Mouse (Mus musculus) activated CD4-positive, CD25-positive, alpha-beta regulatory T cell, adult 4 months (primary cell): Measurements from ENCODE around the gene Slc2a6. TPM values are rescaled to one million over a fixed set of nuclear protein-coding genes. Genes with fewer than 3 reads are reported as not detected.

Experiments
- polyA plus RNA-seq, 2 experiments: library from polyadenylated mRNA; unstranded; fragments of 100-300 nt; shearing (Covaris generic); gene quantifications; one replicate each; pipeline ENCODE4 v1.2.1; 2017

The Slc2a6 gene
- polyA plus RNA-seq, 2 experiments from 2014 or later: 2.1 to 3.2 TPM

Other genes with a start within 250 kb of the Slc2a6 start
- not detected for gene Abo, start 163.0 kb downstream of the Slc2a6 start, polyA plus RNA-seq
- 10 to 100 TPM; 17.5 to 25.5 TPM for gene Surf6, start 125.1 kb downstream of the Slc2a6 start, polyA plus RNA-seq
- 10 to 100 TPM; 10.3 to 11.3 TPM for gene Med22, start 117.3 kb downstream of the Slc2a6 start, polyA plus RNA-seq
- 1,000 to 10,000 TPM in 1 of 2 experiments, 100 to 1,000 TPM in 1; 720 to 1,212 TPM for gene Rpl7a, start 117.2 kb downstream of the Slc2a6 start, polyA plus RNA-seq
- gene Surf2, start 111.6 kb downstream of the Slc2a6 start, polyA plus RNA-seq: 10 to 100 TPM; 41.8 to 46.6 TPM
- gene Surf1, start 111.5 kb downstream of the Slc2a6 start, polyA plus RNA-seq: 100 to 1,000 TPM; 115 to 121 TPM
- gene Surf4, start 94.1 kb downstream of the Slc2a6 start, polyA plus RNA-seq: 10 to 100 TPM; 75.1 to 87.6 TPM
- gene Stkld1, start 94.0 kb downstream of the Slc2a6 start, polyA plus RNA-seq: under 1 TPM; 0.28 to 0.50 TPM
- 10 to 100 TPM; 45.0 to 50.3 TPM for gene Rexo4, start 63.6 kb downstream of the Slc2a6 start, polyA plus RNA-seq
- gene Adamts13, start 54.6 kb downstream of the Slc2a6 start, polyA plus RNA-seq: not detected
- 10 to 100 TPM; 16.9 to 19.1 TPM for gene Cacfd1, start 18.1 kb downstream of the Slc2a6 start, polyA plus RNA-seq
- gene Mymk, start 44.2 kb upstream of the Slc2a6 start, polyA plus RNA-seq: not detected
- gene Adamtsl2, start 51.4 kb upstream of the Slc2a6 start, polyA plus RNA-seq: not detected
- gene Fam163b, start 114.5 kb upstream of the Slc2a6 start, polyA plus RNA-seq: not detected
- gene Dbh, start 137.2 kb upstream of the Slc2a6 start, polyA plus RNA-seq: not detected
- gene Sardh, start 220.3 kb upstream of the Slc2a6 start, polyA plus RNA-seq: 1 to 10 TPM; 3.0 to 4.7 TPM